Comparison of ENCODE assay signal across 20 mouse cellular contexts in genomic region chr10:19013351-19013750, GRCm38 (mm10). TPM values are rescaled to one million over a fixed set of nuclear protein-coding genes. Genes with fewer than 3 reads are reported as not detected.
DNase-seq lines count a peak whose midpoint lies in the region; ATAC-seq and TF ChIP-seq lines count a peak whose summit lies in the region.
"Had no signal": no experiment of that assay in that cellular context is flagged by ENCODE, and none has a peak within 500 bp of the region (broad histone marks: within the 10 kb centered on the region; RNA-seq: fewer than 3 reads in every experiment).

No protein-coding gene starts in this region.

- no peak for TF ChIP-seq CTCF in gastrocnemius, adult 2 months (IDR thresholded peaks at IDR 0.05)
- no peak for TF ChIP-seq CTCF in C2C12 (IDR thresholded peaks at IDR 0.05; ENCODE audit: control insufficient read depth, insufficient read depth, insufficient read length)
- no peak for TF ChIP-seq CTCF in intestine, postnatal 0 days (IDR thresholded peaks at IDR 0.05; ENCODE audit: low read depth)

- no peak for ATAC-seq in kidney, embryonic 14.5 days (ENCODE audit: low FRiP score, low TSS enrichment)
- ATAC-seq in kidney, embryonic 15.5 days (replicated peaks; ENCODE audit: low FRiP score): no peak
- no peak for ATAC-seq in intestine, postnatal 0 days
- ATAC-seq: forebrain, embryonic 14.5 days; midbrain, embryonic 15.5 days had no signal

- H3K9ac ChIP-seq in kidney, embryonic 14.5 days (ENCODE audit: low read depth, low read length): no peak overlapping the region
- H3K9ac ChIP-seq in kidney, embryonic 15.5 days: no peak overlapping the region
- H3K9ac ChIP-seq in intestine, postnatal 0 days (ENCODE audit: low read depth, low read length): no peak overlapping the region
- H3K9ac ChIP-seq: liver, embryonic 14.5 days had no signal

- 83% methylated on average over 3 of the region's 3 CpGs for WGBS in kidney, embryonic 14.5 days
- WGBS in kidney, embryonic 15.5 days: 87% methylated on average over 3 of the region's 3 CpGs
- 74% methylated on average over 3 of the region's 3 CpGs for WGBS in intestine, postnatal 0 days

- H3K4me2 ChIP-seq in kidney, embryonic 14.5 days (replicated peaks; ENCODE audit: low read depth, low read length): 0 out of 2 replicates have a peak overlapping the region, but pooled peaks have one; percentile 10
- no peak overlapping the region for H3K4me2 ChIP-seq in kidney, embryonic 15.5 days
- H3K4me2 ChIP-seq in intestine, postnatal 0 days (replicated peaks; ENCODE audit: low read depth): peak overlapping the region; percentile 84

- H3K79me2 ChIP-seq in C2C12 (ENCODE audit: control insufficient read depth, insufficient read depth): peaks cover 68% of the 10 kb centered on the region

- no peak overlapping the region for H3ac ChIP-seq in C2C12 (ENCODE audit: control insufficient read depth, insufficient read length, low read depth)

- H3K4me1 ChIP-seq in kidney, embryonic 14.5 days (ENCODE audit: control insufficient read depth, insufficient read depth, low read length): 0 out of 2 replicates have a peak, but pooled peaks cover 3% of the 10 kb centered on the region
- peaks cover 23% of the 10 kb centered on the region for H3K4me1 ChIP-seq in kidney, embryonic 15.5 days
- peaks cover 3% of the 10 kb centered on the region; the same call in 1 of the 2 replicates for H3K4me1 ChIP-seq in intestine, postnatal 0 days (replicated peaks; ENCODE audit: control insufficient read depth, insufficient read depth, low read length)

- no peak overlapping the region for H3K27ac ChIP-seq in gastrocnemius, adult 2 months
- no peak overlapping the region for H3K27ac ChIP-seq in kidney, embryonic 14.5 days (ENCODE audit: low read depth, low read length)
- no peak overlapping the region for H3K27ac ChIP-seq in kidney, embryonic 15.5 days
- H3K27ac ChIP-seq in intestine, postnatal 0 days (ENCODE audit: low read depth, low read length): no peak overlapping the region
- H3K27ac ChIP-seq: hindbrain, embryonic 12.5 days; liver, embryonic 14.5 days; midbrain, embryonic 15.5 days; neural tube, embryonic 12.5 days; stomach, embryonic 15.5 days had no signal

- no peaks in the 10 kb centered on the region for H3K27me3 ChIP-seq in kidney, embryonic 14.5 days (ENCODE audit: control insufficient read depth, insufficient read depth, low read length)
- H3K27me3 ChIP-seq in kidney, embryonic 15.5 days: no peaks in the 10 kb centered on the region
- no peaks in the 10 kb centered on the region for H3K27me3 ChIP-seq in C2C12 (ENCODE audit: control insufficient read depth, insufficient read depth, insufficient read length)
- no peaks in the 10 kb centered on the region for H3K27me3 ChIP-seq in intestine, postnatal 0 days (replicated peaks; ENCODE audit: control insufficient read depth, insufficient read depth, low read length)
- H3K27me3 ChIP-seq: midbrain, embryonic 15.5 days; stomach, embryonic 15.5 days had no signal

- H3K79me3 ChIP-seq in C2C12 (ENCODE audit: low read depth): peaks cover 49% of the 10 kb centered on the region

- intact Hi-C loops in gastrocnemius, adult 2 months (cut with DNase I): loop anchor here (10.0 kb wide), 1 partner anchor 581 kb away; the partner anchor contains the start of gene Ifngr1

- peak overlapping the region; percentile 100; the same call in 1 of the 2 replicates for H3K4me3 ChIP-seq in gastrocnemius, adult 2 months
- no peak overlapping the region for H3K4me3 ChIP-seq in kidney, embryonic 14.5 days (ENCODE audit: low read length)
- no peak overlapping the region for H3K4me3 ChIP-seq in kidney, embryonic 15.5 days (replicated peaks)
- peak overlapping the region; percentile 92 for H3K4me3 ChIP-seq in C2C12 (ENCODE audit: insufficient read depth, poor library complexity, severe bottlenecking)
- peak overlapping the region; percentile 86; the same call in 1 of the 2 replicates for H3K4me3 ChIP-seq in intestine, postnatal 0 days (ENCODE audit: low read depth, low read length)

- H3K36me3 ChIP-seq in kidney, embryonic 14.5 days (ENCODE audit: control insufficient read depth, insufficient read depth, low read length): no peaks in the 10 kb centered on the region
- no peaks in the 10 kb centered on the region for H3K36me3 ChIP-seq in kidney, embryonic 15.5 days
- H3K36me3 ChIP-seq in C2C12 (ENCODE audit: control insufficient read depth, insufficient read depth): peaks cover 34% of the 10 kb centered on the region
- H3K36me3 ChIP-seq in intestine, postnatal 0 days (ENCODE audit: control insufficient read depth, insufficient read depth): 0 out of 2 replicates have a peak, but pooled peaks cover 2% of the 10 kb centered on the region
- H3K36me3 ChIP-seq: hindbrain, embryonic 12.5 days; midbrain, embryonic 15.5 days; neural tube, embryonic 12.5 days; stomach, embryonic 15.5 days had no signal

- DNase-seq in gastrocnemius, adult 2 months: no peak
- no peak for DNase-seq in gastrocnemius, postnatal 10 days
- DNase-seq in adrenal gland, postnatal 10 days: no peak
- DNase-seq in urinary bladder, postnatal 10 days (ENCODE audit: low spot score): no peak
- DNase-seq: adrenal gland, postnatal 36 days; cerebellum, adult 11 months; gastrocnemius, postnatal 14 days; kidney, adult 2 months; right cerebral cortex, postnatal 4 days; thymus, postnatal 36 days had no signal

- H3K9me3 ChIP-seq in kidney, embryonic 14.5 days (ENCODE audit: control insufficient read depth, low read length): no peaks in the 10 kb centered on the region
- H3K9me3 ChIP-seq in kidney, embryonic 15.5 days (replicated peaks): no peaks in the 10 kb centered on the region
- no peaks in the 10 kb centered on the region for H3K9me3 ChIP-seq in intestine, postnatal 0 days (ENCODE audit: control insufficient read depth)
- H3K9me3 ChIP-seq: hindbrain, embryonic 12.5 days; midbrain, embryonic 15.5 days; neural tube, embryonic 12.5 days; stomach, embryonic 15.5 days had no signal

TF ChIP-seq in C2C12, 6 proteins besides CTCF, POLR2A, EP300 and RAD21:
- TF ChIP-seq USF1 (IDR thresholded peaks at IDR 0.05; ENCODE audit: low read depth) (no peak), MYOG (IDR thresholded peaks at IDR 0.05; ENCODE audit: control insufficient read depth, extremely low read depth, insufficient read length) (no peak), MYOD1 (IDR thresholded peaks at IDR 0.05; ENCODE audit: control insufficient read depth, insufficient read length, low read depth) (no peak), CEBPB (IDR thresholded peaks at IDR 0.05; ENCODE audit: low read depth) (no peak), MAX (IDR thresholded peaks at IDR 0.05) (no peak), FOSL1 (IDR thresholded peaks at IDR 0.05; ENCODE audit: insufficient read depth, low read length, poor library complexity, severe bottlenecking) (no peak)

RNA-seq across cellular contexts. Expression of gene Tnfaip3, which starts 2.1 kb away (rescaled TPM):
- 1 to 10 TPM; 1.8 to 2.1 TPM for total RNA-seq in gastrocnemius, adult 2 months (2021)
- total RNA-seq in gastrocnemius, postnatal 10 days (2021): 1 to 10 TPM; 4.7 to 8.8 TPM
- 1.1 and 3.5 TPM in 2 replicates for polyA plus RNA-seq in kidney, embryonic 14.5 days (2014; fragmentation: Nextera tagmentation; extraction: Ambion mirVana)
- 2.8 and 2.9 TPM in 2 replicates for polyA plus RNA-seq in kidney, embryonic 15.5 days (2015; fragmentation: Nextera tagmentation; extraction: Ambion mirVana)
- 4.3 TPM for polyA plus RNA-seq in C2C12 (2012; fragmentation: generic; extraction: Trizol)
- 3.3 and 3.7 TPM in 2 replicates for polyA plus RNA-seq in intestine, postnatal 0 days (2015; fragmentation: Nextera tagmentation; extraction: Ambion mirVana)
- total RNA-seq in adrenal gland, postnatal 10 days (2021): 1 to 10 TPM; 6.1 to 7.5 TPM

Comparison
In these comparisons a context has a peak if more than half of its experiments do, and no peak if none do; other contexts are left out.
1. H3K4me3 ChIP-seq: peak in gastrocnemius, adult 2 months (single experiment), C2C12 (single experiment) and intestine, postnatal 0 days (single experiment); none in kidney, embryonic 14.5 days (single experiment) and kidney, embryonic 15.5 days (single experiment).